Mouse (Mus musculus) liver, embryonic 16.5 days (tissue): ENCODE results near the gene Rpl19. TPM values are rescaled to one million over a fixed set of nuclear protein-coding genes. Genes with fewer than 3 reads are reported as not detected.

ENCODE experiments used
- ATAC-seq: fragments of 200-750 bp; cut with Nextera tagmentation; 2 replicates; pipeline ENCODE4 v1.8.0; 2017; ENCODE audit warnings: low read depth, mild to moderate bottlenecking, moderate number of reproducible peaks, moderate library complexity
- H3K27ac ChIP-seq: fragments of 300-500 bp; sonication (generic); 2 replicates; pipeline ENCODE4 v1.5.1; 2014; ENCODE audit warnings: mild to moderate bottlenecking, low read length
- H3K27me3 ChIP-seq: fragments of 300-500 bp; sonication (generic); 2 replicates; pipeline ENCODE4 v1.6.1; 2014; ENCODE audit warnings: low read depth, low read length, mixed read lengths; ENCODE audit not compliant: control insufficient read depth, insufficient read depth
- H3K36me3 ChIP-seq: fragments of 300-500 bp; sonication (generic); 2 replicates; pipeline ENCODE4 v1.6.1; 2014; ENCODE audit warnings: mild to moderate bottlenecking; ENCODE audit not compliant: control insufficient read depth, insufficient read depth
- H3K4me1 ChIP-seq: fragments of 300-500 bp; sonication (generic); 2 replicates; pipeline ENCODE4 v1.6.1; 2014; ENCODE audit warnings: low read depth, low read length, mixed read lengths; ENCODE audit not compliant: control insufficient read depth
- H3K4me2 ChIP-seq: fragments of 300-500 bp; sonication (generic); 2 replicates; pipeline ENCODE4 v1.6.1; 2014; ENCODE audit warnings: low read depth, low read length, mixed read lengths
- H3K4me3 ChIP-seq: fragments of 300-500 bp; sonication (generic); 2 replicates; pipeline ENCODE4 v1.5.1; 2014; ENCODE audit warnings: low read depth, mild to moderate bottlenecking, low read length
- H3K9ac ChIP-seq: fragments of 300-500 bp; sonication (generic); 2 replicates; pipeline ENCODE4 v1.6.1; 2014; ENCODE audit warnings: low read depth, low read length
- H3K9me3 ChIP-seq: fragments of 300-500 bp; sonication (generic); replicated peaks from 2 replicates; pipeline ENCODE4 v1.6.1; 2016; ENCODE audit warnings: low read length; ENCODE audit not compliant: control insufficient read depth
- WGBS: fragments of 180-500 bp; shearing (Covaris S2); extraction: QIAGEN DNeasy Blood & Tissue Kit; methylation state at CpG from one replicate; pipeline ENCODE4 v1.1.7; 2014; ENCODE audit not compliant: insufficient replicate concordance; 5-methylcytosine and 5-hydroxymethylcytosine counted together
- polyA plus RNA-seq: library from polyadenylated mRNA; unstranded; fragments of >200 nt; fragmentation: Nextera tagmentation; extraction: Ambion mirVana; gene quantifications from 2 replicates; pipeline ENCODE4 v1.2.1, GENCODE M21; 2015

The Rpl19 gene
- polyA plus RNA-seq, 1 experiment from 2014 or later: 478 TPM

- no peaks in the 10 kb centered on the region for H3K9me3 ChIP-seq
- H3K4me3 ChIP-seq: peak overlapping the region; percentile 1; the same call in 1 of the 2 replicates
- no peak overlapping the region for H3K27ac ChIP-seq
- 0 out of 2 replicates have a peak, but pooled peaks have one; percentile 9 for ATAC-seq
- H3K4me1 ChIP-seq: peaks cover 4% of the 10 kb centered on the region; the same call in 1 of the 2 replicates
- H3K36me3 ChIP-seq: no peaks in the 10 kb centered on the region
- no peaks in the 10 kb centered on the region; the same call in none of the 2 replicates for H3K27me3 ChIP-seq
- H3K9ac ChIP-seq: no peak overlapping the region
- 29% methylated on average over 17 of the region's 17 CpGs for WGBS
- peak overlapping the region; percentile 28 for H3K4me2 ChIP-seq
Observed at GRCm38 (mm10) chr11:98003171-98003671, 23.3 kb upstream of the Rpl19 start.

GRCm38 (mm10) chr11:98004161-98004560, 22.3 kb upstream of the Rpl19 start:
- ATAC-seq: no peak
- Histone ChIP-seq H3K9ac (no peak overlapping the region), H3K4me3 (no peak overlapping the region), H3K4me1 (peaks cover 2% of the 10 kb centered on the region; the same call in 1 of the 2 replicates), H3K4me2 (no peak overlapping the region), H3K27me3 (no peaks in the 10 kb centered on the region; the same call in none of the 2 replicates), H3K9me3 (no peaks in the 10 kb centered on the region), H3K36me3 (no peaks in the 10 kb centered on the region), H3K27ac (no peak overlapping the region)
- WGBS: 66% methylated on average over 8 of the region's 8 CpGs

- peak; percentile 17; the same call in 1 of the 2 replicates for ATAC-seq
- H3K27ac ChIP-seq: no peak overlapping the region
- no peaks in the 10 kb centered on the region for H3K4me1 ChIP-seq
- H3K36me3 ChIP-seq: no peaks in the 10 kb centered on the region
- no peaks in the 10 kb centered on the region for H3K9me3 ChIP-seq
- no peak overlapping the region for H3K4me2 ChIP-seq
- H3K27me3 ChIP-seq: no peaks in the 10 kb centered on the region; the same call in none of the 2 replicates
- 42% methylated on average over 13 of the region's 13 CpGs for WGBS
- no peak overlapping the region for H3K9ac ChIP-seq
- no peak overlapping the region for H3K4me3 ChIP-seq
Observed at GRCm38 (mm10) chr11:98005076-98005475, 21.4 kb upstream of the Rpl19 start.

- no peaks in the 10 kb centered on the region; the same call in none of the 2 replicates for H3K27me3 ChIP-seq
- 68% methylated on average over 10 of the region's 10 CpGs for WGBS
- H3K36me3 ChIP-seq: no peaks in the 10 kb centered on the region
- no peaks in the 10 kb centered on the region for H3K4me1 ChIP-seq
- H3K9me3 ChIP-seq: no peaks in the 10 kb centered on the region
- no peak for ATAC-seq
- no peak overlapping the region for H3K9ac ChIP-seq
- no peak overlapping the region for H3K27ac ChIP-seq
- no peak overlapping the region for H3K4me2 ChIP-seq
- no peak overlapping the region for H3K4me3 ChIP-seq
Observed at GRCm38 (mm10) chr11:98005686-98006085, 20.8 kb upstream of the Rpl19 start.

- no peaks in the 10 kb centered on the region for H3K4me1 ChIP-seq
- H3K27me3 ChIP-seq: no peaks in the 10 kb centered on the region; the same call in 1 of the 2 replicates
- no peak overlapping the region for H3K27ac ChIP-seq
- H3K36me3 ChIP-seq: no peaks in the 10 kb centered on the region
- H3K4me3 ChIP-seq: no peak overlapping the region
- H3K9me3 ChIP-seq: no peaks in the 10 kb centered on the region
- no peak overlapping the region for H3K4me2 ChIP-seq
- no peak for ATAC-seq
- 45% methylated on average over 11 of the region's 11 CpGs for WGBS
- H3K9ac ChIP-seq: no peak overlapping the region
Observed at GRCm38 (mm10) chr11:98008087-98008486, 18.4 kb upstream of the Rpl19 start.

GRCm38 (mm10) chr11:98011716-98012115, 14.8 kb upstream of the Rpl19 start:
- 49% methylated on average over 9 of the region's 9 CpGs for WGBS

GRCm38 (mm10) chr11:98012831-98013230, 13.7 kb upstream of the Rpl19 start:
- WGBS: 66% methylated on average over 10 of the region's 10 CpGs
- Histone ChIP-seq H3K9me3 (no peaks in the 10 kb centered on the region), H3K4me2 (no peak overlapping the region), H3K27me3 (no peaks in the 10 kb centered on the region; the same call in 1 of the 2 replicates), H3K27ac (no peak overlapping the region), H3K9ac (no peak overlapping the region), H3K36me3 (no peaks in the 10 kb centered on the region), H3K4me3 (no peak overlapping the region), H3K4me1 (no peaks in the 10 kb centered on the region)
- no peak for ATAC-seq

More at GRCm38 (mm10) chr11:98011716-98012115, 14.8 kb upstream of the Rpl19 start:
- no peaks in the 10 kb centered on the region for H3K36me3 ChIP-seq
- no peak for ATAC-seq
- H3K27ac ChIP-seq: no peak overlapping the region
- H3K4me3 ChIP-seq: no peak overlapping the region
- no peak overlapping the region for H3K9ac ChIP-seq
- no peak overlapping the region for H3K4me2 ChIP-seq
- no peaks in the 10 kb centered on the region; the same call in 1 of the 2 replicates for H3K27me3 ChIP-seq
- no peaks in the 10 kb centered on the region for H3K4me1 ChIP-seq
- H3K9me3 ChIP-seq: no peaks in the 10 kb centered on the region

GRCm38 (mm10) chr11:98016177-98016576, 10.3 kb upstream of the Rpl19 start:
- no peak overlapping the region for H3K27ac ChIP-seq
- H3K4me2 ChIP-seq: no peak overlapping the region
- H3K9me3 ChIP-seq: no peaks in the 10 kb centered on the region
- H3K9ac ChIP-seq: no peak overlapping the region
- no peaks in the 10 kb centered on the region for H3K36me3 ChIP-seq
- H3K27me3 ChIP-seq: peaks cover 4% of the 10 kb centered on the region
- no peak overlapping the region for H3K4me3 ChIP-seq
- no peaks in the 10 kb centered on the region for H3K4me1 ChIP-seq
- 81% methylated on average over 5 of the region's 5 CpGs for WGBS
- no peak for ATAC-seq

- no peaks in the 10 kb centered on the region for H3K36me3 ChIP-seq
- no peak overlapping the region for H3K4me3 ChIP-seq
- no peaks in the 10 kb centered on the region for H3K9me3 ChIP-seq
- H3K4me2 ChIP-seq: no peak overlapping the region
- 57% methylated on average over 4 of the region's 4 CpGs for WGBS
- no peak for ATAC-seq
- peaks cover 3% of the 10 kb centered on the region for H3K4me1 ChIP-seq
- no peak overlapping the region for H3K9ac ChIP-seq
- no peak overlapping the region for H3K27ac ChIP-seq
- H3K27me3 ChIP-seq: peaks cover 10% of the 10 kb centered on the region
Observed at GRCm38 (mm10) chr11:98016824-98017223, 9.7 kb upstream of the Rpl19 start.
